Mouse (Mus musculus) midbrain, embryonic 16.5 days (tissue): ENCODE measurements around the gene Olfr235. TPM values are rescaled to one million over a fixed set of nuclear protein-coding genes. Genes with fewer than 3 reads are reported as not detected.
"Not testable (repeated sequence)": the region's sequence is repeated elsewhere in the genome, so short reads cannot be mapped to it uniquely, and the experiment has no call there.

Experiments
- ATAC-seq: fragments of 200-750 bp; cut with Nextera tagmentation; 2 replicates; pipeline ENCODE4 v1.8.0; 2017; ENCODE audit warnings: moderate TSS enrichment
- H3K27ac ChIP-seq: fragments of 300-500 bp; sonication (generic); 2 replicates; pipeline ENCODE4 v1.5.1; 2014; ENCODE audit warnings: mild to moderate bottlenecking, low read length, mixed read lengths
- H3K27me3 ChIP-seq: fragments of 300-500 bp; sonication (generic); 2 replicates; pipeline ENCODE4 v1.6.1; 2014; ENCODE audit warnings: low read depth, low read length, mixed read lengths; ENCODE audit not compliant: control insufficient read depth, insufficient read depth
- H3K36me3 ChIP-seq: fragments of 300-500 bp; sonication (generic); 2 replicates; pipeline ENCODE4 v1.6.1; 2014; ENCODE audit warnings: mild to moderate bottlenecking, low read length, moderate library complexity, mixed read lengths; ENCODE audit not compliant: control insufficient read depth, insufficient read depth
- H3K4me1 ChIP-seq: fragments of 300-500 bp; sonication (generic); 2 replicates; pipeline ENCODE4 v1.6.1; 2014; ENCODE audit warnings: mild to moderate bottlenecking, low read length, mixed read lengths; ENCODE audit not compliant: control insufficient read depth, insufficient read depth
- H3K4me2 ChIP-seq: fragments of 300-500 bp; sonication (generic); 2 replicates; pipeline ENCODE4 v1.6.1; 2014; ENCODE audit warnings: mild to moderate bottlenecking, low read length, mixed read lengths
- H3K4me3 ChIP-seq: fragments of 300-500 bp; sonication (generic); 2 replicates; pipeline ENCODE4 v1.5.1; 2014; ENCODE audit warnings: low read depth, mild to moderate bottlenecking, low read length, moderate library complexity, mixed read lengths
- H3K9ac ChIP-seq: fragments of 300-500 bp; sonication (generic); 2 replicates; pipeline ENCODE4 v1.6.1; 2014; ENCODE audit warnings: low read depth, low read length, mixed read lengths
- H3K9me3 ChIP-seq: fragments of 300-500 bp; sonication (generic); replicated peaks from 2 replicates; pipeline ENCODE4 v1.6.1; 2014; ENCODE audit warnings: mild to moderate bottlenecking, low read length, mixed read lengths; ENCODE audit not compliant: control insufficient read depth, poor library complexity, severe bottlenecking
- WGBS: fragments of 180-500 bp; shearing (Covaris S2); extraction: QIAGEN DNeasy Blood & Tissue Kit; methylation state at CpG from one replicate; pipeline ENCODE4 v1.1.7; 2014; 5-methylcytosine and 5-hydroxymethylcytosine counted together
- polyA plus RNA-seq: library from polyadenylated mRNA; unstranded; fragments of >200 nt; fragmentation: Nextera tagmentation; extraction: Ambion mirVana; gene quantifications from 2 replicates; pipeline ENCODE4 v1.2.1, GENCODE M21; 2015

Gene Olfr235
- 0.09 TPM in 1 of 2 replicates, not detected in the other for polyA plus RNA-seq

DNA sequence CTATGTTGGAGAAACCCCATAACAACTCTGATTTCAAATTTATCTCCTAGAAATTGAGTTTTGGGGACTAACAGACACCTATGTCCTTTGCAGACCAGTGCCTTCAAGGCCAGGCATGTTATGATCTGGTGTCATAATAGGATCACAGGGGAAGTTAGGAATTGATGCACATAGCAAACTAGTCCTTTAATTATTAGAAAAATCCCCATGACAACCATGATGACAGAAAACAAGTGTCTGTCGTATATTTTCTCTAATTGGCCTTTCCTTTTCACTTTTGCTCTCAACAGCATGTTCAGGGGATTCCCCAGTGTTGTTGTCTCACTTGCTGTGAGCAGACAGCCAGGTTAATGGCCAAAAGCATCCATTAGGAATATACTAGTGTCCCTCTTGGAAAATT is at the start of gene Olfr235:
Gene Olfr235, plus strand, starts transcription at position 301 of the 400 bp plus-strand sequence.
- no peaks in the 10 kb centered on the region for H3K9me3 ChIP-seq
- H3K9ac ChIP-seq, result no peak within 1 kb of the TSS
- no peak within 1 kb of the TSS for H3K4me3 ChIP-seq
- no peaks in the 10 kb centered on the region for H3K27me3 ChIP-seq
- no peak within 1 kb of the TSS for H3K4me2 ChIP-seq
- no peak within 1 kb of the TSS for H3K27ac ChIP-seq
- H3K36me3 ChIP-seq, result no peaks in the 10 kb centered on the region
- ATAC-seq, result no peak
- WGBS, result 67% methylated on average over 1 of the region's 1 CpGs
- no peaks in the 10 kb centered on the region for H3K4me1 ChIP-seq

DNA sequence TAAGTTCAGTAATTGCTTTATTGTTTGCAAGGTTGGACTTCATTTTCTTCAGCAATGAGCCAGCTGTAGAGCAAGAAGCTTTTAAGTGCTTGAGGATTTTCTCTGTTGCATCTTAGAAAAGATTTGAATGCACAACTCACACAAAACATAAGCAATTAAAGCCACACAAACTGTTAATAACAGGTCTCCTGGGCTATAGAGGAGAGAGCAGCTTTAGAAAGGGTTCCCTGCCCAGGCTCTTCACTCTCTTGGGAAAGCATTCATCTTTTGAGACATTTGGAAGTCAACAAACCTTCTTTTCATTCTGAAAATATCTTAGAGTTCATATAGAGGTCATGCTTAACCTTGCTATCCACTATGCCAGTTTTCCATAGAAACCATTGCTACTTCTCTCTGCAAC is 28.3 kb upstream of the Olfr235 start, which contains the start of gene Olfr1432:
Gene Olfr1432, minus strand, starts transcription at position 101 of the 400 bp plus-strand sequence.
- H3K4me1 ChIP-seq, H3K4me2 ChIP-seq, ATAC-seq, H3K9me3 ChIP-seq, H3K27me3 ChIP-seq, H3K4me3 ChIP-seq, H3K36me3 ChIP-seq, H3K27ac ChIP-seq, H3K9ac ChIP-seq: not testable (repeated sequence)

DNA sequence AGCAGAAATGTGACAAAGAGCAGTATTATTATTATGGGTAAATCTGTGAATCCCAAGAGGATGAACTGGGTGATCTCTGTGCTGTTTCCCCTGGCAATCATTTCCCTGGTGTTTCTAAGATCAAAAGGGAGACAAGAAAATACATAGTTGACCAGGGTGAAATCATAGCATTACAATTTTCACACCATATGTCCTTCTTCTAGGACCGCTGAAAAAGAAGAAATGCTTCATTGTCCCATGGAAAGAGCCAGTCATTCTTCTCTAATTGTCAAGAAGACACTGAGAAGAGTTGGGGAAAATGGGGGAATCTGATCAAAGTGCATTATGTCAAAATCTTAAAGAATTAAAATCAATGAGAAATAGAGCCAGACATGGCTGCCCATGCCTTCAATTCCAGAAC is 19.3 kb upstream of the Olfr235 start, which contains the start of gene Olfr262:
Gene Olfr262, minus strand, starts transcription at position 101 of the 400 bp plus-strand sequence.
- ATAC-seq, result no peak
- no peak within 1 kb of the TSS for H3K4me3 ChIP-seq
- WGBS, result 96% methylated on average over 1 of the region's 1 CpGs

DNA sequence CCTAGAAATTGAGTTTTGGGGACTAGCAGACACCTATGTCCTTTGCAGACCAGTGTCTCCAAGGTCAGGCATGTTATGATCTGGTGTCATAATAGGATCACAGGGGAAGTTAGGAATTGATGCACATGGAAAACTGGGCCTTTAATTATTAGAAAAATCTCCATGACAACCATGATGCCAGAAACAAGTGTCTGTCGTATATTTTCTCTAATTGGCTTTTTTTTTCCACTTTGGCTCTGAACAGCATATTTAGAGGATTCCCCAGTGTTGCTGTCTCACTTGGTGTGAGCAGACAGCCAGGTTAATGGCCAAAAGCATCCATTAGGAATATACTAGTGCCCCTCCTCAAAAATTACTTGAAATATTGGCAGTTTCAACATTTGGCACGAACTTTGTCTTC is 18.7 kb downstream of the Olfr235 start, which contains the start of gene Olfr1434:
Gene Olfr1434, plus strand, starts transcription at position 301 of the 400 bp plus-strand sequence.
- Histone ChIP-seq H3K36me3 (no peaks in the 10 kb centered on the region), H3K9ac (no peak within 1 kb of the TSS), H3K27ac (no peak within 1 kb of the TSS), H3K4me1 (no peaks in the 10 kb centered on the region), H3K9me3 (no peaks in the 10 kb centered on the region), H3K4me2 (no peak within 1 kb of the TSS), H3K27me3 (no peaks in the 10 kb centered on the region), H3K4me3 (no peak within 1 kb of the TSS)
- no peak for ATAC-seq
- WGBS, result 80% methylated on average over 2 of the region's 2 CpGs

More for the DNA sequence above, 19.3 kb upstream of the Olfr235 start, which contains the start of gene Olfr262:
- Histone ChIP-seq H3K9me3 (no peaks in the 10 kb centered on the region), H3K4me1 (no peaks in the 10 kb centered on the region), H3K27me3 (no peaks in the 10 kb centered on the region), H3K9ac (no peak within 1 kb of the TSS), H3K27ac (no peak within 1 kb of the TSS), H3K4me2 (no peak within 1 kb of the TSS), H3K36me3 (no peaks in the 10 kb centered on the region)

DNA sequence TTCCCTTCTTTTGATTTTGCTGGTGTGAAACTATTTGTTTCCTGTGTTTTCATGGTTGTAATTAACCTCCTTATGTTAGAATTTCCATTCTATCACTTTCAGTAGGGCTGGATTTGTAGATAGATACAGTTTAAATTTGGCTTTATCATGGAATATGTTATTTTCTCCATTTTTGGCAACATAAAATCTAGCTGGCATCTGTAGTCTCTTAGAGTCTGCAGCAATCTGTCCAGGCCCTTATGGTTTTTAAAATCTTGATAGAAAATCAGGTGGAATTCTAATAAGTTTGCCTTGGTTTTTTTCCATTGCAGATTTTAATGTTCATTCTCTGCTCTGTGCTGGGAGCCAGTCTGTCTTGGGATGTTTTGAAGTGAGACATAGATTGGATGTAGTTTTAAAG is 32.1 kb downstream of the Olfr235 start:
- no peaks in the 10 kb centered on the region for H3K36me3 ChIP-seq
- H3K27ac ChIP-seq, result no peak overlapping the region
- ATAC-seq, result no peak
- no peak overlapping the region for H3K4me2 ChIP-seq
- H3K4me1 ChIP-seq, result no peaks in the 10 kb centered on the region
- H3K4me3 ChIP-seq, result no peak overlapping the region
- H3K27me3 ChIP-seq, result no peaks in the 10 kb centered on the region
- H3K9me3 ChIP-seq, result no peaks in the 10 kb centered on the region
- H3K9ac ChIP-seq, result no peak overlapping the region

DNA sequence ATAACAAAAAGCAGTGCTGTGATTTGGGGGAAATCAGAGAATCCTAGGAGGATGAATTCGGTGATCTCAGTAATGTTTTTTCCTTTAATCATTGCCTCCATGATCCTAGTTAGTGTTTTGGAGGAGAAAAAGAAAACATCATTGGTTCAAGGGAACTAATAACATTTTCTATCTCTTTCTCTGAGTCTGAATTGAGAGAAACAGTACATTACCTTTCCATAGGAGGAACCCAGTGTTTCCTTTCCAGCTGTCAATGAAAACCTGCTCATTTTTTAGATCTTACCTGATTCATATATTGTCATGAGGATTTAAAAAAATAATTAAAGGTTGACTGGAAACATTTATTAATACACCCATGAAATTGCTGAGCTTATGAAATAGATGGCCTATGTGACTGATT is 38.2 kb downstream of the Olfr235 start, which contains the start of gene Olfr1436:
Gene Olfr1436, minus strand, starts transcription at position 101 of the 400 bp plus-strand sequence.
- H3K9me3 ChIP-seq, H3K9ac ChIP-seq, H3K27me3 ChIP-seq, H3K4me2 ChIP-seq, H3K4me1 ChIP-seq, H3K27ac ChIP-seq, H3K4me3 ChIP-seq, ATAC-seq, H3K36me3 ChIP-seq: not testable (repeated sequence)
- 89% methylated on average over 1 of the region's 1 CpGs for WGBS

Other genes with a start within 250 kb of the Olfr235 start
- gene Olfr1423, start 219.7 kb upstream of the Olfr235 start, polyA plus RNA-seq, result not detected in 2 replicates
- not detected in 2 replicates for gene Olfr1424, start 198.3 kb upstream of the Olfr235 start, polyA plus RNA-seq
- not detected in 2 replicates for gene Olfr1425, start 183.3 kb upstream of the Olfr235 start, polyA plus RNA-seq
- not detected in 2 replicates for gene Olfr1426, start 169.0 kb upstream of the Olfr235 start, polyA plus RNA-seq
- gene Olfr1427, start 157.7 kb upstream of the Olfr235 start, polyA plus RNA-seq, result not detected in 2 replicates
- not detected in 2 replicates for gene Olfr1428, start 145.1 kb upstream of the Olfr235 start, polyA plus RNA-seq
- not detected in 2 replicates for gene Olfr76, start 137.8 kb upstream of the Olfr235 start, polyA plus RNA-seq
- not detected in 2 replicates for gene Olfr1555-ps1, start 90.9 kb upstream of the Olfr235 start, polyA plus RNA-seq
- 0.08 TPM in 1 of 2 replicates, not detected in the other for gene Olfr1431, start 60.4 kb upstream of the Olfr235 start, polyA plus RNA-seq
- gene Olfr1432, start 28.4 kb upstream of the Olfr235 start, polyA plus RNA-seq, result not detected in 2 replicates
- gene Olfr262, start 19.4 kb upstream of the Olfr235 start, polyA plus RNA-seq, result not detected in 2 replicates
- not detected in 2 replicates for gene Olfr1434, start 18.8 kb downstream of the Olfr235 start, polyA plus RNA-seq
- gene Olfr1436, start 38.1 kb downstream of the Olfr235 start, polyA plus RNA-seq, result not detected in 2 replicates
- not detected in 2 replicates for gene Olfr1437, start 64.1 kb downstream of the Olfr235 start, polyA plus RNA-seq
- not detected in 2 replicates for gene Olfr1438-ps1, start 74.9 kb downstream of the Olfr235 start, polyA plus RNA-seq
- gene Olfr1440, start 126.2 kb downstream of the Olfr235 start, polyA plus RNA-seq, result not detected in 2 replicates
- gene Olfr1441, start 156.4 kb downstream of the Olfr235 start, polyA plus RNA-seq, result not detected in 2 replicates
- gene Pfpl, start 166.9 kb downstream of the Olfr235 start, polyA plus RNA-seq, result not detected in 2 replicates
- gene Mpeg1, start 199.7 kb downstream of the Olfr235 start, polyA plus RNA-seq, result 0.69 and 0.71 TPM in 2 replicates
- 38.6 and 39.3 TPM in 2 replicates for gene Dtx4, start 240.4 kb downstream of the Olfr235 start, polyA plus RNA-seq